Mouse (Mus musculus): ENCODE data around the gene Slc25a36.

- TF ChIP-seq CTCF (IDR thresholded peaks at IDR 0.05; ENCODE audit: extremely low read depth, insufficient read depth, insufficient read length, insufficient replicate concordance) (no peak), POLR2A (IDR thresholded peaks at IDR 0.05; ENCODE audit: low read depth, low read length) (no peak)
These were observed 29.4 kb upstream of the Slc25a36 start for GRCm38 (mm10) chr9:97140145-97140932.
